Mouse (Mus musculus): Measurements from ENCODE around the gene Nav2.

The Nav2 gene

DNA sequence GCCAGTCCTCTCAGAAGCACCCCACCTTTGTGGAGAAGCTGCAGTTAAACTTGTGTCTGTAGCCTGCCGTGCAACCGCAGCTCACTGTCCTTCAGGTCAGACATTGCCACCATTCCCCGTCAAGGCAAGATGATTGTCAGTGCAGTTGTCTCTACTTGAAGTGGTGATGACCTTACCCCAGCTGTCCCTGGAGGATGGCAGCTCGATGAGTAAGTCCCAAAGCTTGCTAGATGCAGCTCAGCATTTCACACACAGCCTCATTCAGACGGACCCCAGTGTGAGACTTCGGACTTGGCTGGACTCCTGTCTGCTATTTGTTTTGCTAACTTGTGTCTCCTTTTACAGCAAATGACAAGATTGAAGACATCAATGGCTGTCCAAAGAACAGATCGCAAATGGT, 463.5 kb downstream of the Nav2 start:
- DNase-seq = no peak

- DNase-seq = no peak
Observed at GRCm38 (mm10) chr7:49373173-49373572, 464.7 kb downstream of the Nav2 start.

GRCm38 (mm10) chr7:49373661-49374060, 465.1 kb downstream of the Nav2 start:
- DNase-seq = no peak

GRCm38 (mm10) chr7:49375499-49375974, 467.0 kb downstream of the Nav2 start:
- DNase-seq = peak; percentile 59

DNA sequence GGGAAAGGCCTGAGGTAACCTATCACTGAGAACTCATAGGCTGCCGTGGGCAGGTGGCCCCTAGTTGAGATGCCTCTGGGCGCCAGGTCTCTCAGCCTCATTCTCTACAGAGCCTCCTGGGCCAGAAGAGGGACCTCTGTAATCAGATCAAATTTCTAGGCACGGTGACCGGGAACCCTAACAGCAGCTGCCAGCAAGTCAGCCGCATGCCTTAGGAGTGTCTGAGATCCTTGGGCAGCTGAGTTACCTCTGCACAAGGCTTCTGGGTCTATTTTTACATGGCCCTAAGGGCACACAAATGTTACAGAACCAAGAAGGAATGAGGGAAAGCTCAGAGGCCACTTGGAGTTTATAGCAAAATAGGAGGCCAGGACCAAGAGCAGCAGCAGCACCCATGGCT, 470.1 kb downstream of the Nav2 start:
- DNase-seq = no peak

DNA sequence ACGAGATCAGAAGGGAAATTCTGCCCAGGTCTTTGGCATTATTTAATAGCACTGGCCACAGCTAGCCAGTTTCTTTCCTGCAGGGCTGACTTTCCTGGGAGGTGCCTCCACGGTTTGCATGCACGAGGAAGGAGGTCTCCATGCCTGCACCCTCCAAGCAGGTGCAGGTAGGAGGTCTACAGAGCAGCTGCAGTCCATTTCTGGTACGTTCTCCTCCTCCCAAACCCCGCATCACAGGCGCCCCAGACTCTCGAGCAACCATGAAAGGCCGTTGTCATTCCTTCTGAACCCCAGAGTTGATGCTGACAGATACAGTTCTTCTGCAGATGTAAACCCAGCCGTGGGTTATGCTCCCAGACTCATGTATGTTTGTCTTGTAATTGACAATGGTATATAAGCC, 472.4 kb downstream of the Nav2 start:
- DNase-seq = no peak

GRCm38 (mm10) chr7:49382884-49383283, 474.4 kb downstream of the Nav2 start:
- DNase-seq = no peak

DNA sequence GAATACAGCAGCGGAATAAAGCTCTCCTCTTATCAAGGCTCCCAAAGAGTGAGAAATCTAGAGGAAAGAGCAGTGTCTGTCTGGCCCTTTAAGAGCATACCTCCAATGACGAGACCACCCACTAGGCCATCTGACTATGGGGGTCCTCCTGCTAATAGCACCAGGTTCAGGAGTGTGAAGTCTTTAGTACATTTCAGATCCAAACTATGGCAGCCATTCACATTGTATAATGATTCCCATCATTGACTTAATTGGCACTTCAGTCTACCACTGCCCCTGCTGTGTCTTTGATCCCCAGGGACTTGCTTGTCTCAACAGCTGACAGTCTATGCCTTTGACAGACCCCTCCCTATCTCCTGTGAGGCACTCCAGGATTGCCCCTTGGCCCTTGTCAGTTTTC, 479.6 kb downstream of the Nav2 start:
- no peak for DNase-seq

- DNase-seq = no peak
Observed at GRCm38 (mm10) chr7:49390312-49390711, 481.8 kb downstream of the Nav2 start.

DNA sequence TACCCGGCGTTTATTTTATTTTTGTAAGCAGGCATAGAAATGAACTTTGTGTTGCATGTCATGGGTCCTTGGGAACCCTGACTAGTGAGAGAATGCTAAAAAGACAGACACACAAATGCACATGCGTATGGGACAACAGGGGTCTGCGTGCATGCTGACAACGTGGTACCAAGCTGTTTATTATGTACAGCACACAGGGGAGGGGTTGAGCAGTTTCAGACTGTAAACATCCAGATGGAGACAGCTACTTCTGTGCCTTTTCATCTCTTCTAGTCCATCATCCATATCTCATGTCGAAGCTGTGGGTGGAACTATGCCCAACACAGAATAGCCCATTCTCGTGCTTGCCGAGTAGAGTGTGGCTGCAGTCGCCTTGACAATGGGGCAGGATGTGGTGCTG, 482.3 kb downstream of the Nav2 start:
- DNase-seq = no peak

DNA sequence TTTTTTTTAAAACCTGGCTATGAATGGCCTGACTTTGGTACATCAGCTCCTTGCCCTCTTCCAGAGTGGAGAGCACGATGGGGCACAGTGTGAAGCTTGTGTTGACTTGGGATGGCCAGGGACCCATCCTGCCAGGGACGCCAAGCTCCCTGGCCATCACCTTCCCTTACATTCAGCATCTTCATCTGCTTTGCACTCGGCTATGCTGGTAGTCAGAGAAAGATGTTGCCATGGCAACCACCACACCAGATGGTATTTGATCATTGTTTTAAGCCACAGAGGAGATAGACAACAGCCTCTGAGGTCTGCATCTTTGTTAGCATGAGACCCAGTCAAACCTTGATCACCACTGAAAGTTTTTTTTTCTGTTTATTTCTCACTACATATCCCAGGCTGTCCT, 483.7 kb downstream of the Nav2 start:
- peak in 1 of 2 experiments; percentile 59 for DNase-seq

DNA sequence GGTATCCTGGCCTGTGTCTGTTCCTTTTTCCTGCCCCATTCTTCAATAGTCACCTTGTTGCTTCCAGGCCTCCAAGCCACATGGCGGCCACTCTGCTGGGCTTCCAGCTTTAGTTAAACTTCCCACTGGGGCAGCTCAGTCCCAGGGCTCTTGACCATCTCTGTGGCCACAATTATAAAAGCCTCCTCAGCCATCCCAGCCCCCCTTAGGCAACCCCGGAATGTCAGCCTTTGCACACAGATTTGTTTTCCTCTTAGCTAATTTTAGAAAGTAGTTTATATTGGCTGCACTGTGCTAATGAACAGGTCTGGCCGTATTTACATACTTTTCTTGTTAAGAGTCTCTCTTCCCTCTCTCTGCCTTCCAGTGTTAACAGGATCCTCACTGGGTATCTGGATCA, 484.3 kb downstream of the Nav2 start:
- no peak for DNase-seq

DNA sequence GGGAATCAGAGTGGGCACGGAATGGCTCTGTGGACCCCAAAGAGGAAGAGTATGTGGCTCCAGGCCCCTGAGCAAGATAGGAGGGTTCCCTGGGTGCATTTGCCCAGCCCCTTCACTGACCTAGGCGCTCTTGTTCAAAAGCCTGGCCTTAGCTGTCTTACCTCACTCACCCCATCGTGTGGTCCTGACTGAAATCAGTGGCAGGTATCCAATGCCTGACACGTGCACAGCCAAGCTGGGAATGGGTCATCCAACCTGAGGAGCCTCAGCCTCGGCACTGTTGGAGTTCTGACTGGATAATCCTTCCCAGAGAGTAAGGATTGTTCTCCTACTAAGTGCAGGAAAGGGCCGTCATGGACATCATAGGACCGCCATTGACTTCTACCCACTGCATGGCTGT, 485.3 kb downstream of the Nav2 start:
- DNase-seq = no peak

- DNase-seq = no peak
Observed at GRCm38 (mm10) chr7:49396202-49396601, 487.7 kb downstream of the Nav2 start.

GRCm38 (mm10) chr7:49397441-49398003, 489.0 kb downstream of the Nav2 start:
- DNase-seq = peak; percentile 54 to 57

GRCm38 (mm10) chr7:49398020-49398516, 489.6 kb downstream of the Nav2 start:
- DNase-seq = no peak

DNA sequence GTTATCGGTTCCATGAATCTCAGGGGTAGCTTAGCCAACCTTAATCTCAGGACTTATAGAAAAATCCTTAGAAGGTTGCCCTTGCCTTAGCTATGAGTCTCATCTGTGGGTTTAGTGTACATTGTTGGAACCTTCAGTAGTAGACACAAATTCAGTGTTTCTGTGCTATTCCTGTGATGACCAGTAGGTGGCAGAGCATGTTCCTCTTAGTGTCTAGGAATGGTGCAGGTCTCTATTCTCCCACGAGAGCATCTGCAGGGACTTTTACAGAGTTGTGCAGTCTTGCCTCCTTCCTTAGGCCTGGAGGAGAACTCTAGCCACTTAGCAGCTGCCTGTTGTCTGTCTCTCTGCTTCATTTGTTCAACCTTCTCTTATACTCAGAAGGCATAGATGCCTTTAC, 490.8 kb downstream of the Nav2 start:
- peak; percentile 80 to 82 for DNase-seq

GRCm38 (mm10) chr7:49400463-49400862, 491.9 kb downstream of the Nav2 start:
- no peak for DNase-seq

DNA sequence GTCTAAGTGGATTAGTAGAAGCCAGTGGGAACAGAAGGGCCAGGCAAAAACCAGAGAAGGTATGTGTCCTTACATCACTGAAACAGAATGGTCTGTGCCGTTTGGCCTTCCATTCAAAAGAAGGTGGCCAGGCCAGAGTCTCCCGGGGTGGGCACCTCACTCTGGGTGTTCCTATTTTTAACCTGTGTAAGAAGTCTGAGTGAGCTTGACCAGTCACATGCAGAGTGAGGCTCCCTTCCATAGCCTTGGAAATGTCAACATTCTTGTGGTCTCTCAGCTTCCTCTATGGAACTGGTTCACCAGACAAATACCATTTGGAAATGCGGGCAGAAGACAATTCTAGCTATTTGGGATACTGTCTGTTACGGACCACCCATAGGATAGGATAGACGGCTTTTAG, 494.0 kb downstream of the Nav2 start:
- DNase-seq = no peak

DNA sequence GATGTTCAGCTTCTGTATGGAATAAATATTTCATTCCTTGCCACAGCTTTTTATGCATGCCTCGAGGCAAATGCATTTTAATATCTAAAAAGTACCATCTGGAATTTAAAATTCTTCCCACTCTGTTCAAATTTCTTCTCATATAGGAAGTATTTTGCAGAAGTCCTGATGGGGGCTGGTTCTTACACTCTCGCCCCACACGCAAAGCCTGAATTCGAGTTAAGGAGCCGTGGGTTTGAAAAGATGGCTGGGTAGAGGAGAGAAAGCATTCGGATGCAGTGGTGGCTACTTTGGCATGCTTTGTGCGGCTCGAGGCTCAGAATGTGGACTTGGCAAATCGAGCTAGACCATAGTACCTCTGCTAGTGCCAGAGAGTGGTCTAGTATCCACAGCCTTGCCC, 499.2 kb downstream of the Nav2 start:
- no peak for DNase-seq

DNA sequence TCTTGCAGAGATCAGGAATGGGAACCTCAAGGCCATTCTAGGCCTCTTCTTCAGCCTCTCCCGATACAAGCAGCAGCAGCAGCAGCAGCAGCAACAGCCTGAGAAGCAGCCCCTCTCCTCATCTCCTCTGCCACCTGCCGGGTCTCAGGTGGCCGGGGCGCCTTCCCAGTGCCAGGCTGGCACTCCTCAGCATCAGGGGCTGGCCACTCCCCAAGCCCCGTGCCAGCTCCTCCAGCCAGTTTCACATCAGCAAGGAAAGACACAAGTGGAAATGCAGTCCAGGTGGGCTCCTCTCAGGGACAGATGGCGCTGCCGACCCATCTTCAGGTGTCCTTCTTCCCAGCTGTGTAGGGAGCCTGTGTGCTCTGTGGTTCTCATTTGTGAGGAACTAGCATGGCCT, 500.1 kb downstream of the Nav2 start:
- DNase-seq = no peak

DNA sequence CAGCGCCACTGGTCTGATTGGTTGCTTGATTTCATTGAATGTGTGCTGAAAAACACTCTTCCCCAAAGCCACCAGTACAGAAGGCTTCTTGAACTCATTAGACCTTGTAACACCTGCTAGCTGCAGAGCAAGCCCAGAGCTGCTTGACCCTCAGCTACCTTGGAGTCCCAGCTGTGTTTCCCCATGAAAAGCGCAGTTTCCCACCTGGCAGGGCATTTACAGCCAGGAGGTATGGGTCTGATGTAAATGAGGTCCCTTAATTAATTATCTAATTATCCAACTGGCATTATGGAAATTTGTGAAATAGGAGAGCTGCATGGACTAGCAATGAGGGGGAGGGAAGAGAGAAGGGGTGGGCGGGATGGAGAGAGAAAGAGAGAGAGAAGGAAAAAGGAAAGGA, 500.7 kb downstream of the Nav2 start:
- DNase-seq = no peak

GRCm38 (mm10) chr7:49410188-49410587, 501.7 kb downstream of the Nav2 start:
- peak; percentile 53 to 56 for DNase-seq

- peak in 1 of 2 experiments; percentile 58 for DNase-seq
Observed at GRCm38 (mm10) chr7:49410892-49411291, 502.4 kb downstream of the Nav2 start.

DNA sequence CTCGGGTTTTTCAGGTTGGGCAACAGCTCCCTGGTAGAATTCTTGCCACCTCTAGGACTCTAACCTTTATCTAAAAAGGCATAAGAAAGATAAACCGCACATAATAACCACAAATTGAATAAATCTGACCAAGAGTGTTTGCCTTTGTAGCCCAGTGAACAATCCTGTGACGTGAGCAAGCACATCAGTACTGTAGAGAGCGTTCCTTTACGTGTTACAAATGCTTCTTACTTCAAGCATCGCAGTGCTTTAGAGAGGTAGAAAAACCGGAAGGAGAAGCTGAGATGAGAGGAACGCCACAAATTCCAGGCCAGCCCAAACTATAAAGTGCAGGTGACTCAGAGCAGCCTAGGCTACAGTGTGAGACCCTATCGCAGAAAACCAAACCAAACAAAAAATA, 503.3 kb downstream of the Nav2 start:
- no peak for DNase-seq

Data from cerebellum, postnatal 14 days (tissue).